Mouse (Mus musculus): ENCODE measurements around the gene Ubqln4. TPM values are rescaled to one million over a fixed set of nuclear protein-coding genes. Genes with fewer than 3 reads are reported as not detected.

The Ubqln4 gene
- polyA plus RNA-seq, 1 experiment from 2014 or later, result 80.1 TPM

DNA sequence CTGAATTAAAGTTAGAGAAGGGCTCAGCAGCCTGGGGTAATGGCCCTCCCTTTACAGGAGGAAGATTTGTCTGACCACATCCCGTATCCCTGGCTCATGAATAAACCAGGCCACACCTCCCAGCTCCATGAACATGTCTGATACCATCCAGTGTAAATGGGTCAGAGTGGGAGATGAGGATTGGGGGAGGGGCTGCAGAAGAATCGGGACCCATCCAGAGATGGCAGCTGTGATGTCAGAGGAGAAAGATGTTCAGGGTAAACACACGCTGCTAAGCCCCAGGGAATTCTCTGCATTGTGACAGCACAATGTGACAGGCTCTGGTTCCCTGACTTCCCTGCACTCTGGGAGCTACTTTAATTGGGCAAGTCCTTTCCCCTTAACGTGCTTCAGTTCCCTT is 9.9 kb downstream of the Ubqln4 start:
- DNase-seq (ENCODE audit: low spot score) (no peak), ATAC-seq (ENCODE audit: insufficient number of reproducible peaks, low FRiP score, low TSS enrichment, low read depth) (no peak)
- Histone ChIP-seq H3K27ac (replicated peaks; ENCODE audit: low read depth, low read length) (no peak overlapping the region), H3K27me3 (ENCODE audit: control insufficient read depth, insufficient read depth, low read length) (no peaks in the 10 kb centered on the region), H3K9me3 (ENCODE audit: control insufficient read depth, low read length) (no peaks in the 10 kb centered on the region), H3K36me3 (ENCODE audit: control insufficient read depth, insufficient read depth, low read length) (peaks cover 57% of the 10 kb centered on the region), H3K9ac (ENCODE audit: low read length) (no peak overlapping the region), H3K4me3 (ENCODE audit: low read depth, low read length) (no peak overlapping the region), H3K4me2 (ENCODE audit: low read depth, severe bottlenecking) (no peak overlapping the region), H3K4me1 (ENCODE audit: control insufficient read depth, insufficient read depth, low read length) (no peaks in the 10 kb centered on the region)
- WGBS, result 79% methylated on average over 4 of the region's 4 CpGs

DNA sequence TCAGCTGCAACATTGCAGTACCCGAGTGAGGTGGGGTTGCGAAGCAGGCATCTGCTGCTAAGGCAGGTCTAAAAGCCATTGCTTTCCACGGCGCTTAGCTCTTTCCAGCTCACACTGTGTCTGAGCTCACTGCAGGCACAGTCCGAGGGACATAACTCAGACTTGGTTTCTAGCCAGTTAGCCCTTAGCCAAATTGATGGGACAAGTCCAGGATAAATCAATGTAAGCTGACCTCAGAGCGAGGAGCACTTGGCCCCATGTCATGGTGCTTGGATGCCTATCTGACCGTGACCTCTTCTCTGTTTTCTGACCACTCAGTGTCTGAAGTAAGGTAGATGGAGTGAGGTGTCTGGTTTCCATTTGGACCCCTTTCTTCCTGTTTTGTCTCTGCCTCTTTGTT is 10.4 kb downstream of the Ubqln4 start:
- ATAC-seq (ENCODE audit: insufficient number of reproducible peaks, low FRiP score, low TSS enrichment, low read depth), result no peak
- Histone ChIP-seq H3K9ac (ENCODE audit: low read length) (no peak overlapping the region), H3K36me3 (ENCODE audit: control insufficient read depth, insufficient read depth, low read length) (peaks cover 59% of the 10 kb centered on the region), H3K27me3 (ENCODE audit: control insufficient read depth, insufficient read depth, low read length) (no peaks in the 10 kb centered on the region), H3K4me2 (ENCODE audit: low read depth, severe bottlenecking) (no peak overlapping the region), H3K4me1 (ENCODE audit: control insufficient read depth, insufficient read depth, low read length) (no peaks in the 10 kb centered on the region), H3K9me3 (ENCODE audit: control insufficient read depth, low read length) (no peaks in the 10 kb centered on the region), H3K27ac (replicated peaks; ENCODE audit: low read depth, low read length) (no peak overlapping the region), H3K4me3 (ENCODE audit: low read depth, low read length) (no peak overlapping the region)
- WGBS, result 87% methylated on average over 7 of the region's 7 CpGs
- DNase-seq (ENCODE audit: low spot score), result no peak

- Histone ChIP-seq H3K4me1 (ENCODE audit: control insufficient read depth, insufficient read depth, low read length) (no peaks in the 10 kb centered on the region), H3K36me3 (ENCODE audit: control insufficient read depth, insufficient read depth, low read length) (peaks cover 53% of the 10 kb centered on the region), H3K4me2 (ENCODE audit: low read depth, severe bottlenecking) (no peak overlapping the region), H3K4me3 (ENCODE audit: low read depth, low read length) (no peak overlapping the region), H3K9me3 (ENCODE audit: control insufficient read depth, low read length) (no peaks in the 10 kb centered on the region), H3K9ac (ENCODE audit: low read length) (no peak overlapping the region), H3K27me3 (ENCODE audit: control insufficient read depth, insufficient read depth, low read length) (no peaks in the 10 kb centered on the region), H3K27ac (replicated peaks; ENCODE audit: low read depth, low read length) (no peak overlapping the region)
- DNase-seq (ENCODE audit: low spot score), result no peak
- 92% methylated on average over 3 of the region's 3 CpGs for WGBS
- ATAC-seq (ENCODE audit: insufficient number of reproducible peaks, low FRiP score, low TSS enrichment, low read depth), result no peak
These were observed 12.6 kb downstream of the Ubqln4 start for GRCm38 (mm10) chr3:88566116-88566515.

DNA sequence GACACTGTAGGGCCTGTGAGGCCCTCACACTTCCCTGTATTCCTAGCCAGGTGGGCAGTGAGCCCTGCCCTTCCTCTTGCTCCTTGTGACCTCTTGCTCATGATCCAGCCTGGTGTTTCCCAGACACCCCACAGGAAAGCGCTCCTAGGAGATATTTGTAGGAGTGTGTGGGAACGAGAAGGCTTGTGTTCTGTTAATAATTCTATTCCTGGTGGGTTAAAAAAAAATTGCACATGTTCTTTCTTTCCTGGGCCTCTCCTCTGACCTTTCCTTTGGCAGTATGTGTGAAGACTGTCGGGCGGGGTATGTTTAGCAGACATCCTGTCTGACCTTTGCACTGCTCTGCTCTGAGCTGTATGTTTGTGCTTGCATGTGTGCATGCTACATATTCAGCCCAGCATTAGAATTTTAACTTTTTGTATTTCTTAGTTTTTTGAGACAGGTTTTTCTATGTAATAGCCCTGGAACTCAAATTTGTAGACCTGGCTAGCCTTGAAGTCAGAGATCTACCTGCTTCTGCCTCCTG is 13.0 kb downstream of the Ubqln4 start:
- DNase-seq (ENCODE audit: low spot score) (no peak), ATAC-seq (ENCODE audit: insufficient number of reproducible peaks, low FRiP score, low TSS enrichment, low read depth) (no peak)
- H3K4me2 ChIP-seq (ENCODE audit: low read depth, severe bottlenecking), result no peak overlapping the region
- no peak overlapping the region for H3K4me3 ChIP-seq (ENCODE audit: low read depth, low read length)
- H3K27me3 ChIP-seq (ENCODE audit: control insufficient read depth, insufficient read depth, low read length), result no peaks in the 10 kb centered on the region
- no peak overlapping the region for H3K27ac ChIP-seq (replicated peaks; ENCODE audit: low read depth, low read length)
- no peaks in the 10 kb centered on the region for H3K4me1 ChIP-seq (ENCODE audit: control insufficient read depth, insufficient read depth, low read length)
- WGBS, result 89% methylated on average over 4 of the region's 4 CpGs
- H3K9ac ChIP-seq (ENCODE audit: low read length), result no peak overlapping the region
- peaks cover 53% of the 10 kb centered on the region for H3K36me3 ChIP-seq (ENCODE audit: control insufficient read depth, insufficient read depth, low read length)
- no peaks in the 10 kb centered on the region for H3K9me3 ChIP-seq (ENCODE audit: control insufficient read depth, low read length)

- Histone ChIP-seq H3K36me3 (ENCODE audit: control insufficient read depth, insufficient read depth, low read length) (peaks cover 45% of the 10 kb centered on the region), H3K4me1 (ENCODE audit: control insufficient read depth, insufficient read depth, low read length) (no peaks in the 10 kb centered on the region), H3K9me3 (ENCODE audit: control insufficient read depth, low read length) (no peaks in the 10 kb centered on the region), H3K4me3 (ENCODE audit: low read depth, low read length) (no peak overlapping the region), H3K27me3 (ENCODE audit: control insufficient read depth, insufficient read depth, low read length) (no peaks in the 10 kb centered on the region), H3K4me2 (ENCODE audit: low read depth, severe bottlenecking) (no peak overlapping the region), H3K27ac (replicated peaks; ENCODE audit: low read depth, low read length) (no peak overlapping the region), H3K9ac (ENCODE audit: low read length) (no peak overlapping the region)
- no peak for ATAC-seq (ENCODE audit: insufficient number of reproducible peaks, low FRiP score, low TSS enrichment, low read depth)
- 93% methylated on average over 6 of the region's 6 CpGs for WGBS
- no peak for DNase-seq (ENCODE audit: low spot score)
These were observed 14.3 kb downstream of the Ubqln4 start for GRCm38 (mm10) chr3:88567892-88568291.

- Histone ChIP-seq H3K36me3 (ENCODE audit: control insufficient read depth, insufficient read depth, low read length) (peaks cover 39% of the 10 kb centered on the region), H3K27me3 (ENCODE audit: control insufficient read depth, insufficient read depth, low read length) (no peaks in the 10 kb centered on the region)
- no peak for ATAC-seq (ENCODE audit: insufficient number of reproducible peaks, low FRiP score, low TSS enrichment, low read depth)
These were observed 15.1 kb downstream of the Ubqln4 start for GRCm38 (mm10) chr3:88568615-88569014.

DNA sequence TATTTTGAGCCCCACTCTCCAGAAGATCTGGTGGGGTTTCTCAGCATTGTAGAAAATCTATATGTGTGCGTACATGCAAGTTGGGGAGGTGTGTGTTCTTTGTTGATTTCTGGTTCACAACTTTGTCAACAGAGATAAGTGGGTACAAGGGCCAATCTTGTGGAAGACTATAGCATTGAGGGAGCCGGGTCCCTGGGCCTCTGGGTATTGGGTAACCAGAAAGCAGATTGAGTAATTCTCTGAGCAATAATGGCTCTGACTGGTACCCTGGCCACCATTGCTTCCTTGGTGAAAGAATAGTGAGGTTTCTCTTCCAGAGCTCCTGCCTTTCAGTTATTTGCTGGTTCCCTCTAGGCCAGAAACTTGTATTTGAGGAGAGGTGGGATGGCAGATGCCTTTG is 15.5 kb downstream of the Ubqln4 start:
- peaks cover 35% of the 10 kb centered on the region for H3K36me3 ChIP-seq (ENCODE audit: control insufficient read depth, insufficient read depth, low read length)
- no peak overlapping the region for H3K27ac ChIP-seq (replicated peaks; ENCODE audit: low read depth, low read length)
- 97% methylated on average over 2 of the region's 2 CpGs for WGBS

More at GRCm38 (mm10) chr3:88568615-88569014, 15.1 kb downstream of the Ubqln4 start:
- H3K4me1 ChIP-seq (ENCODE audit: control insufficient read depth, insufficient read depth, low read length), result no peaks in the 10 kb centered on the region
- H3K27ac ChIP-seq (replicated peaks; ENCODE audit: low read depth, low read length), result no peak overlapping the region
- no peak for DNase-seq (ENCODE audit: low spot score)
- WGBS, result 97% methylated on average over 2 of the region's 2 CpGs
- no peak overlapping the region for H3K9ac ChIP-seq (ENCODE audit: low read length)
- no peak overlapping the region for H3K4me2 ChIP-seq (ENCODE audit: low read depth, severe bottlenecking)
- H3K4me3 ChIP-seq (ENCODE audit: low read depth, low read length), result no peak overlapping the region
- no peaks in the 10 kb centered on the region for H3K9me3 ChIP-seq (ENCODE audit: control insufficient read depth, low read length)

GRCm38 (mm10) chr3:88569694-88570093 is 16.1 kb downstream of the Ubqln4 start:
- H3K9ac ChIP-seq (ENCODE audit: low read length), result no peak overlapping the region
- no peak overlapping the region for H3K4me3 ChIP-seq (ENCODE audit: low read depth, low read length)
- no peaks in the 10 kb centered on the region for H3K27me3 ChIP-seq (ENCODE audit: control insufficient read depth, insufficient read depth, low read length)
- WGBS, result 95% methylated on average over 5 of the region's 5 CpGs
- H3K27ac ChIP-seq (replicated peaks; ENCODE audit: low read depth, low read length), result no peak overlapping the region
- no peaks in the 10 kb centered on the region for H3K4me1 ChIP-seq (ENCODE audit: control insufficient read depth, insufficient read depth, low read length)
- H3K9me3 ChIP-seq (ENCODE audit: control insufficient read depth, low read length), result no peaks in the 10 kb centered on the region
- no peak overlapping the region for H3K4me2 ChIP-seq (ENCODE audit: low read depth, severe bottlenecking)
- ATAC-seq (ENCODE audit: insufficient number of reproducible peaks, low FRiP score, low TSS enrichment, low read depth) (no peak), DNase-seq (ENCODE audit: low spot score) (no peak)
- peaks cover 31% of the 10 kb centered on the region for H3K36me3 ChIP-seq (ENCODE audit: control insufficient read depth, insufficient read depth, low read length)

More for the DNA sequence above, 15.5 kb downstream of the Ubqln4 start:
- Histone ChIP-seq H3K9ac (ENCODE audit: low read length) (no peak overlapping the region), H3K27me3 (ENCODE audit: control insufficient read depth, insufficient read depth, low read length) (no peaks in the 10 kb centered on the region), H3K4me1 (ENCODE audit: control insufficient read depth, insufficient read depth, low read length) (no peaks in the 10 kb centered on the region), H3K4me2 (ENCODE audit: low read depth, severe bottlenecking) (no peak overlapping the region), H3K9me3 (ENCODE audit: control insufficient read depth, low read length) (no peaks in the 10 kb centered on the region), H3K4me3 (ENCODE audit: low read depth, low read length) (no peak overlapping the region)
- DNase-seq (ENCODE audit: low spot score) (no peak), ATAC-seq (ENCODE audit: insufficient number of reproducible peaks, low FRiP score, low TSS enrichment, low read depth) (no peak)

DNA sequence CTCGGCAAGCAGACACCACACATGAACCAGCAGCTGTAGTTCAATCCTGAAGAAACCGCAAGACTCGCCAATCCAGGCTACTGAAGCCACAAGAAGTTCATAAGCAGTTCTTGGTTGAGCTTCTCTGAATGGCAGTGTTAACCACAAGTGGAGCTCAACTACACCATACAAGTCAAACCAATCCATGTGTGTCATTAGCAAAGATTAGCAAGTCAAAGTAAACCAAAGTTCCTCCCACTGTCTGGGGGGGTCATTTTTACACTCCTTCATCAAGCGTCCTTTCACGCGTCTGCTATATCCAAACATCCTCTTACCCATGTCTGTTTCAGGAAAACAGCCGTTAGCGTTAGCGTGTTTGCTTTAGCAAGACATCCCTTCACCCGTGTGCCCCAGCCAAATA is 16.8 kb downstream of the Ubqln4 start:
- H3K36me3 ChIP-seq (ENCODE audit: control insufficient read depth, insufficient read depth, low read length), result peaks cover 28% of the 10 kb centered on the region
- WGBS, result 95% methylated on average over 10 of the region's 10 CpGs
- H3K9ac ChIP-seq (ENCODE audit: low read length), result no peak overlapping the region
- H3K9me3 ChIP-seq (ENCODE audit: control insufficient read depth, low read length), result no peaks in the 10 kb centered on the region
- H3K27me3 ChIP-seq (ENCODE audit: control insufficient read depth, insufficient read depth, low read length), result no peaks in the 10 kb centered on the region
- H3K4me3 ChIP-seq (ENCODE audit: low read depth, low read length), result no peak overlapping the region
- ATAC-seq (ENCODE audit: insufficient number of reproducible peaks, low FRiP score, low TSS enrichment, low read depth), result no peak
- no peak overlapping the region for H3K27ac ChIP-seq (replicated peaks; ENCODE audit: low read depth, low read length)
- DNase-seq (ENCODE audit: low spot score), result no peak
- no peak overlapping the region for H3K4me2 ChIP-seq (ENCODE audit: low read depth, severe bottlenecking)
- no peaks in the 10 kb centered on the region for H3K4me1 ChIP-seq (ENCODE audit: control insufficient read depth, insufficient read depth, low read length)

Measured in limb, embryonic 11.5 days (tissue).